Mouse (Mus musculus): ENCODE data around the gene Gm10073.
"Not testable (repeated sequence)": the region's sequence is repeated elsewhere in the genome, so short reads cannot be mapped to it uniquely, and the experiment has no call there.

Gene Gm10073

GRCm38 (mm10) chr8:106573168-106573567 is at the start of gene Gm10073:
Gm10073 (minus strand) TSS chr8:106573461.
- DNase-seq = not testable (repeated sequence)

- DNase-seq = no peak
Observed at GRCm38 (mm10) chr8:106623016-106623415, 49.8 kb upstream of the Gm10073 start.

GRCm38 (mm10) chr8:106620488-106620887 is 47.2 kb upstream of the Gm10073 start:
- DNase-seq = peak; percentile 71

- DNase-seq = peak; percentile 18
Observed at GRCm38 (mm10) chr8:106619549-106620245, 46.4 kb upstream of the Gm10073 start.

GRCm38 (mm10) chr8:106618324-106618723 is 45.1 kb upstream of the Gm10073 start:
- DNase-seq = no peak

GRCm38 (mm10) chr8:106617865-106618264 is 44.6 kb upstream of the Gm10073 start:
- no peak for DNase-seq

- DNase-seq = no peak
Observed at GRCm38 (mm10) chr8:106617196-106617595, 43.9 kb upstream of the Gm10073 start.

GRCm38 (mm10) chr8:106616679-106617078 is 43.4 kb upstream of the Gm10073 start:
- DNase-seq = no peak

GRCm38 (mm10) chr8:106615661-106616299 is 42.5 kb upstream of the Gm10073 start:
- no peak for DNase-seq

- no peak for DNase-seq
Observed at GRCm38 (mm10) chr8:106614704-106615103, 41.4 kb upstream of the Gm10073 start.

- DNase-seq = no peak
Observed at GRCm38 (mm10) chr8:106612047-106612446, 38.8 kb upstream of the Gm10073 start.

GRCm38 (mm10) chr8:106610958-106611640 is 37.8 kb upstream of the Gm10073 start:
- no peak for DNase-seq

GRCm38 (mm10) chr8:106609076-106609903 is 36.0 kb upstream of the Gm10073 start:
- no peak for DNase-seq

GRCm38 (mm10) chr8:106608425-106608824 is 35.2 kb upstream of the Gm10073 start:
- no peak for DNase-seq

- DNase-seq = not testable (repeated sequence)
Observed at GRCm38 (mm10) chr8:106607783-106608182, 34.5 kb upstream of the Gm10073 start.

GRCm38 (mm10) chr8:106606601-106607145 is 33.4 kb upstream of the Gm10073 start:
- no peak for DNase-seq

GRCm38 (mm10) chr8:106606121-106606520 is 32.9 kb upstream of the Gm10073 start:
- DNase-seq = no peak

- no peak for DNase-seq
Observed at GRCm38 (mm10) chr8:106605657-106606056, 32.4 kb upstream of the Gm10073 start.

GRCm38 (mm10) chr8:106603933-106604332 is 30.7 kb upstream of the Gm10073 start:
- DNase-seq = no peak

GRCm38 (mm10) chr8:106603131-106603819 is 30.0 kb upstream of the Gm10073 start, which contains the start of gene Cdh1:
Cdh1 (plus strand) TSS chr8:106603351.
- DNase-seq = peak; percentile 11

GRCm38 (mm10) chr8:106599265-106599979 is 26.2 kb upstream of the Gm10073 start:
- DNase-seq = no peak

All from cerebellum, adult 9-11 months (tissue).